Mouse (Mus musculus) C2C12 (cell line): ENCODE data around the gene Slc39a9. TPM values are rescaled to one million over a fixed set of nuclear protein-coding genes. Genes with fewer than 3 reads are reported as not detected.

Experiments
- H3K27me3 ChIP-seq: one replicate; pipeline ENCODE4 v1.6.1; 2011; ENCODE audit not compliant: control insufficient read depth, insufficient read depth, insufficient read length
- H3K36me3 ChIP-seq: one replicate; pipeline ENCODE4 v1.6.1; 2011; ENCODE audit not compliant: control insufficient read depth, insufficient read depth
- H3K4me3 ChIP-seq: one replicate; pipeline ENCODE4 v1.5.1; 2011; ENCODE audit warnings: mild to moderate bottlenecking, control low read depth; ENCODE audit not compliant: poor library complexity, insufficient read depth, severe bottlenecking
- H3K79me2 ChIP-seq: one replicate; pipeline ENCODE4 v1.6.1; 2011; ENCODE audit not compliant: control insufficient read depth, insufficient read depth
- H3K79me3 ChIP-seq: one replicate; pipeline ENCODE4 v1.6.1; 2011; ENCODE audit warnings: low read depth, control low read depth
- H3ac ChIP-seq: one replicate; pipeline ENCODE3; 2011; ENCODE audit warnings: low read depth; ENCODE audit not compliant: control insufficient read depth, insufficient read length
- CEBPB ChIP-seq: IDR thresholded peaks from one replicate; pipeline ENCODE4 v1.6.1; 2011; ENCODE audit warnings: low read depth, mild to moderate bottlenecking, control low read depth, moderate library complexity
- CTCF ChIP-seq: IDR thresholded peaks from one replicate; pipeline ENCODE4 v1.5.1; 2011; ENCODE audit not compliant: control insufficient read depth, insufficient read depth, insufficient read length
- FOSL1 ChIP-seq: IDR thresholded peaks from one replicate; pipeline ENCODE4 v1.8.0; 2011; ENCODE audit warnings: mild to moderate bottlenecking, low read length; ENCODE audit not compliant: poor library complexity, insufficient read depth, severe bottlenecking
- MAX ChIP-seq: IDR thresholded peaks from one replicate; pipeline ENCODE4 v1.6.1; 2011; ENCODE audit warnings: mild to moderate bottlenecking, control low read depth
- MYOD1 ChIP-seq: IDR thresholded peaks from one replicate; pipeline ENCODE4 v1.6.1; 2011; ENCODE audit warnings: low read depth; ENCODE audit not compliant: control insufficient read depth, insufficient read length
- MYOG ChIP-seq: IDR thresholded peaks from one replicate; pipeline ENCODE4 v1.6.1; 2011; ENCODE audit not compliant: control insufficient read depth, insufficient read length; ENCODE audit errors: extremely low read depth
- USF1 ChIP-seq: IDR thresholded peaks from one replicate; pipeline ENCODE4 v1.6.1; 2011; ENCODE audit warnings: low read depth, mild to moderate bottlenecking, control low read depth, moderate library complexity
- polyA plus RNA-seq: library from polyadenylated mRNA; unstranded; fragments of >200 nt; fragmentation: generic; extraction: Trizol; gene quantifications from one replicate; pipeline ENCODE4 v1.2.1, GENCODE M21; 2012; ENCODE audit warnings: missing spikeins

Gene Slc39a9
- polyA plus RNA-seq, 1 experiment, result 12.8 TPM

DNA sequence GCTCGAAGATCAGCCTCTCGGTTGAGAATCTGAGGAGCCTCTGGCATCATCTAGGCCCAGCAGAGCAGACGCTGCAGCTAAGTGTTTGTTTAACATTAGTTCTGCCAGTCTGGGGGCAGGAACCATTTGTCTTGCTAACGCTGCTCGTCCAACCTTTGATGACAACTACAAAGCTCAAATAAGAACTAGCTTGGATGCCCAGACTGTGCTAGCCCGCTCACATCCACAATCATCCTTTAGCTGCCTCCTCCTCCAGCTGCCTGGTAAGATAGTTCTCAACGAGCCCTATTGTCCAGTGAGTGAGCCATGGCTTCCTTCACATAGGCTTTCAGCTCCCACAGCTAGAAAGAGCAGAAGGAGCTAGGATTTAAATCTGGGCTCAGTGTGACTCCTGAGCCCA is 45.4 kb upstream of the Slc39a9 start:
- Histone ChIP-seq H3K79me2 (no peaks in the 10 kb centered on the region), H3K79me3 (no peaks in the 10 kb centered on the region), H3K27me3 (peaks cover 22% of the 10 kb centered on the region), H3ac (no peak overlapping the region), H3K4me3 (no peak overlapping the region), H3K36me3 (no peaks in the 10 kb centered on the region)
- TF ChIP-seq MYOD1 (no peak), MAX (no peak), CTCF (no peak), FOSL1 (no peak), CEBPB (no peak), USF1 (no peak), MYOG (no peak)

DNA sequence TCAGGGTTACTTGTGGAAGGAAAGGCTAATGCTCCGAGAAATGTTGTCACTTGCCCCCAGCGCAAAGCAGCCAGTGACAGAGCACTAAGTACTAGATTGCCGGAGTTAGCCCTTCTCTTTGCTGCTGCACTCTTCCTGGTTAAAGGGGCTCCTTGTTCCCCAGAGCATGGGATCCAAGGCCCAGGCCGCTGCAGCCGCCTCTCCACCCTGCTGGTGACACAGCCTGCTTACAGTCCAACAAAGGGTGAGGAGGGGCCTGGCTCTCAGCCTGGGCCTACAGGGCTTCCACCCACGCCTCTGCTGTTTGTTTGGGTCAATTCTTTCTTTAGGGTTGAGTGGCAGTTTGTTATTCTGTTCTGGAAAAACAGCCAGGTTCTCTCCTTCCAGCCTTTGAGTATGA is 44.9 kb upstream of the Slc39a9 start:
- TF ChIP-seq FOSL1 (no peak), CTCF (no peak), MYOG (no peak), USF1 (no peak), MYOD1 (no peak), CEBPB (no peak), MAX (no peak)

DNA sequence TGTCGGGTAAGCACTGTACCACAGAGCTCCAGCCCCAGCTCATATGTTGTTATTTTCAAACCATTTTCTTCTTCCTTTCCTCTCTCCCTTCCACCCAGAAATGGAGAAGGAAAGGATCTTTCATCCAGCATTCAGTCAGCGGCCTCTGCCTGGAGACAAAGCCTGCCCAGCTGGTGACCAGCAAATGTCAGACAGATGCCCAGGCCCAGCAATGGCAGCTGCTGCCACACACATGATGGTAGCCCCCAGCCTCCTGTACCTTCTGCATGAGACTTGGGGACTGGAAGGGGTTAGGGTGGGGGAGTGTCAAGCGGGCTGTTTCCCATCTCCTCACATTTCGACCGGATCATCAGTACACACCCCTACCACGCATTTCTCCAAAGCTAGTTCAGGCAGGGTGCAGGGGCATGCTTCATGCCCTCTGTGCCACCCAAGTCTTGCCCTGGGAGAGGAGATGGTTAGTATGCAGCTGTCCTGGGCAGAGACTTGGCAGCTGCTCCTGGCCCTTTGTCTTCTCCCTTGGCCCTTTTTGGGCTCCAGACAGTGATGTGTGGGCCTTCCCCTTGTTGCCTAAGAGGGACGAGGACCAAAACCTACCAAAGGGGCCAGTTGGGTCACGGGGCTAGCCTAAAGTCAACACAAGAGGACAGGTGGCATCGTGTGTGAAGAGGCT is 42.0 kb upstream of the Slc39a9 start:
- H3K27me3 ChIP-seq, result peaks cover 9% of the 10 kb centered on the region

More for the DNA sequence above, 44.9 kb upstream of the Slc39a9 start:
- no peak overlapping the region for H3K4me3 ChIP-seq
- no peaks in the 10 kb centered on the region for H3K36me3 ChIP-seq
- peaks cover 21% of the 10 kb centered on the region for H3K27me3 ChIP-seq
- H3K79me3 ChIP-seq, result no peaks in the 10 kb centered on the region
- no peak overlapping the region for H3ac ChIP-seq
- H3K79me2 ChIP-seq, result no peaks in the 10 kb centered on the region

DNA sequence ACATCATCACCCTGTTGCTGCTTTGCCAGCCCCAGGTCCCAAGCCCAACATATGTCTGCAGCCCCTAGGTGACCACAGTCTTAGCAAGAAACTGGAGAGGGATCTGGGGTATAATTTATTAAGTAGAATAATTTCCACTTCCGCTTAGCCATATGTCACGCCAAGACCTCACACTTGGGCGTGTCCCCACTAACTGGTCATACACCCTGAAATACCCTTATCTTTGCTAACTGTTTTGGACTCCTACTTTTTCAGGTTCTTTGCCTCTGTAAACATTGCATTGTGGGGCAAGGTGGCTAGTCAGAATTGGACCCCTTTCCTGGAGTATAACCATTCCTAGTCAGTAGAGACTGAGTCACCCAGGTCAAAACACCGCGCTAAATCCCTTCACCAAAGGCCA is 41.3 kb upstream of the Slc39a9 start:
- TF ChIP-seq CEBPB, result no peak
- no peak for TF ChIP-seq USF1
- TF ChIP-seq MAX, result no peak
- TF ChIP-seq CTCF, result no peak
- TF ChIP-seq MYOG, result no peak
- no peak for TF ChIP-seq FOSL1
- no peak for TF ChIP-seq MYOD1
- Histone ChIP-seq H3K36me3 (no peaks in the 10 kb centered on the region), H3K4me3 (no peak overlapping the region), H3ac (no peak overlapping the region), H3K79me3 (no peaks in the 10 kb centered on the region), H3K79me2 (no peaks in the 10 kb centered on the region), H3K27me3 (peaks cover 9% of the 10 kb centered on the region)

More for the DNA sequence above, 42.0 kb upstream of the Slc39a9 start:
- TF ChIP-seq FOSL1 (no peak), MAX (no peak), MYOD1 (no peak), CEBPB (no peak), CTCF (no peak), MYOG (no peak), USF1 (no peak)
- no peaks in the 10 kb centered on the region for H3K79me2 ChIP-seq
- H3K79me3 ChIP-seq, result no peaks in the 10 kb centered on the region
- H3K4me3 ChIP-seq, result no peak overlapping the region
- H3ac ChIP-seq, result no peak overlapping the region
- H3K36me3 ChIP-seq, result no peaks in the 10 kb centered on the region

GRCm38 (mm10) chr12:80603566-80603965 is 40.1 kb upstream of the Slc39a9 start:
- Histone ChIP-seq H3K27me3 (peaks cover 9% of the 10 kb centered on the region), H3K79me3 (no peaks in the 10 kb centered on the region), H3K79me2 (no peaks in the 10 kb centered on the region), H3K4me3 (no peak overlapping the region), H3ac (no peak overlapping the region), H3K36me3 (no peaks in the 10 kb centered on the region)
- TF ChIP-seq MAX, result no peak
- no peak for TF ChIP-seq FOSL1
- no peak for TF ChIP-seq MYOD1
- no peak for TF ChIP-seq CEBPB
- TF ChIP-seq CTCF, result no peak
- TF ChIP-seq USF1, result no peak
- no peak for TF ChIP-seq MYOG
